Mouse (Mus musculus): ENCODE results near the gene Lrrc40. TPM values are rescaled to one million over a fixed set of nuclear protein-coding genes. Genes with fewer than 3 reads are reported as not detected.

Lrrc40 gene
- 73.9 and 78.5 TPM in 2 replicates for polyA plus RNA-seq (2014; fragmentation: Nextera tagmentation; extraction: Ambion mirVana)

GRCm38 (mm10) chr3:158036329-158036988 is at the start of gene Lrrc40, which contains the start of gene Srsf11:
Gene Lrrc40, plus strand, starts transcription at chr3:158036662.
Gene Srsf11, minus strand, starts transcription at chr3:158036639.
- Histone ChIP-seq H3K27ac (ENCODE audit: low read depth, low read length) (peak within 1 kb of the TSS; percentile 74), H3K4me2 (replicated peaks; ENCODE audit: low read depth, low read length) (peak within 1 kb of the TSS; percentile 33), H3K9me3 (ENCODE audit: control insufficient read depth, low read length) (no peaks in the 10 kb centered on the region), H3K9ac (ENCODE audit: low read depth, low read length) (peak within 1 kb of the TSS; percentile 88), H3K4me3 (ENCODE audit: low read depth, low read length) (peak within 1 kb of the TSS; percentile 89), H3K36me3 (ENCODE audit: control insufficient read depth, insufficient read depth, low read length) (no peaks in the 10 kb centered on the region), H3K27me3 (ENCODE audit: control insufficient read depth, insufficient read depth, low read length) (no peaks in the 10 kb centered on the region), H3K4me1 (replicated peaks; ENCODE audit: control insufficient read depth, insufficient read depth, low read length) (no peaks in the 10 kb centered on the region)
- WGBS: under 1% methylated on average over 55 of the region's 55 CpGs
- peak; percentile 98 for DNase-seq (ENCODE audit: low spot score)
- ATAC-seq (ENCODE audit: low FRiP score): peak; percentile 96

- DNase-seq (ENCODE audit: low spot score) (no peak), ATAC-seq (ENCODE audit: low FRiP score) (no peak)
- no peak overlapping the region for H3K4me3 ChIP-seq (ENCODE audit: low read depth, low read length)
- H3K4me2 ChIP-seq (replicated peaks; ENCODE audit: low read depth, low read length): no peak overlapping the region
- no peak overlapping the region for H3K9ac ChIP-seq (ENCODE audit: low read depth, low read length)
- H3K27me3 ChIP-seq (ENCODE audit: control insufficient read depth, insufficient read depth, low read length): no peaks in the 10 kb centered on the region
- H3K27ac ChIP-seq (ENCODE audit: low read depth, low read length): no peak overlapping the region
- H3K36me3 ChIP-seq (ENCODE audit: control insufficient read depth, insufficient read depth, low read length): no peaks in the 10 kb centered on the region
- H3K4me1 ChIP-seq (replicated peaks; ENCODE audit: control insufficient read depth, insufficient read depth, low read length): no peaks in the 10 kb centered on the region
- no peaks in the 10 kb centered on the region for H3K9me3 ChIP-seq (ENCODE audit: control insufficient read depth, low read length)
Measured at GRCm38 (mm10) chr3:157993322-157993721, 43.1 kb upstream of the Lrrc40 start.

GRCm38 (mm10) chr3:157995726-157996125 is 40.7 kb upstream of the Lrrc40 start:
- Histone ChIP-seq H3K9me3 (ENCODE audit: control insufficient read depth, low read length) (no peaks in the 10 kb centered on the region), H3K9ac (ENCODE audit: low read depth, low read length) (no peak overlapping the region), H3K27me3 (ENCODE audit: control insufficient read depth, insufficient read depth, low read length) (no peaks in the 10 kb centered on the region), H3K4me3 (ENCODE audit: low read depth, low read length) (no peak overlapping the region), H3K36me3 (ENCODE audit: control insufficient read depth, insufficient read depth, low read length) (no peaks in the 10 kb centered on the region), H3K4me2 (replicated peaks; ENCODE audit: low read depth, low read length) (no peak overlapping the region), H3K27ac (ENCODE audit: low read depth, low read length) (no peak overlapping the region), H3K4me1 (replicated peaks; ENCODE audit: control insufficient read depth, insufficient read depth, low read length) (no peaks in the 10 kb centered on the region)
- WGBS: 96% methylated on average over 2 of the region's 2 CpGs
- no peak for DNase-seq (ENCODE audit: low spot score)
- no peak for ATAC-seq (ENCODE audit: low FRiP score)

- no peaks in the 10 kb centered on the region for H3K4me1 ChIP-seq (replicated peaks; ENCODE audit: control insufficient read depth, insufficient read depth, low read length)
- H3K36me3 ChIP-seq (ENCODE audit: control insufficient read depth, insufficient read depth, low read length): no peaks in the 10 kb centered on the region
- ATAC-seq (ENCODE audit: low FRiP score) (no peak), DNase-seq (ENCODE audit: low spot score) (no peak)
- 88% methylated on average over 1 of the region's 1 CpGs for WGBS
- no peak overlapping the region for H3K9ac ChIP-seq (ENCODE audit: low read depth, low read length)
- no peak overlapping the region for H3K4me2 ChIP-seq (replicated peaks; ENCODE audit: low read depth, low read length)
- H3K27ac ChIP-seq (ENCODE audit: low read depth, low read length): no peak overlapping the region
- H3K9me3 ChIP-seq (ENCODE audit: control insufficient read depth, low read length): no peaks in the 10 kb centered on the region
- no peaks in the 10 kb centered on the region for H3K27me3 ChIP-seq (ENCODE audit: control insufficient read depth, insufficient read depth, low read length)
- H3K4me3 ChIP-seq (ENCODE audit: low read depth, low read length): no peak overlapping the region
Measured at GRCm38 (mm10) chr3:157998742-157999369, 37.6 kb upstream of the Lrrc40 start.

GRCm38 (mm10) chr3:158008647-158009046 is 27.8 kb upstream of the Lrrc40 start:
- H3K4me2 ChIP-seq (replicated peaks; ENCODE audit: low read depth, low read length): no peak overlapping the region
- no peaks in the 10 kb centered on the region for H3K27me3 ChIP-seq (ENCODE audit: control insufficient read depth, insufficient read depth, low read length)
- ATAC-seq (ENCODE audit: low FRiP score) (no peak), DNase-seq (ENCODE audit: low spot score) (no peak)
- WGBS: 84% methylated on average over 1 of the region's 1 CpGs
- H3K4me1 ChIP-seq (replicated peaks; ENCODE audit: control insufficient read depth, insufficient read depth, low read length): no peaks in the 10 kb centered on the region
- H3K4me3 ChIP-seq (ENCODE audit: low read depth, low read length): no peak overlapping the region
- no peaks in the 10 kb centered on the region for H3K9me3 ChIP-seq (ENCODE audit: control insufficient read depth, low read length)
- H3K9ac ChIP-seq (ENCODE audit: low read depth, low read length): no peak overlapping the region
- H3K27ac ChIP-seq (ENCODE audit: low read depth, low read length): no peak overlapping the region
- H3K36me3 ChIP-seq (ENCODE audit: control insufficient read depth, insufficient read depth, low read length): peaks cover 6% of the 10 kb centered on the region; the same call in 1 of the 2 replicates

GRCm38 (mm10) chr3:158009762-158010320 is 26.6 kb upstream of the Lrrc40 start:
- H3K36me3 ChIP-seq (ENCODE audit: control insufficient read depth, insufficient read depth, low read length): peaks cover 7% of the 10 kb centered on the region; the same call in 1 of the 2 replicates
- WGBS: 43% methylated on average over 1 of the region's 1 CpGs

GRCm38 (mm10) chr3:158031371-158031925 is 5.0 kb upstream of the Lrrc40 start:
- WGBS: under 1% methylated on average over 57 of the region's 61 CpGs
- H3K27ac ChIP-seq (ENCODE audit: low read depth, low read length): peak overlapping the region; percentile 96
- peak; percentile 93 for ATAC-seq (ENCODE audit: low FRiP score)

More at GRCm38 (mm10) chr3:158009762-158010320, 26.6 kb upstream of the Lrrc40 start:
- Histone ChIP-seq H3K9me3 (ENCODE audit: control insufficient read depth, low read length) (no peaks in the 10 kb centered on the region), H3K4me3 (ENCODE audit: low read depth, low read length) (no peak overlapping the region), H3K27ac (ENCODE audit: low read depth, low read length) (no peak overlapping the region), H3K4me1 (replicated peaks; ENCODE audit: control insufficient read depth, insufficient read depth, low read length) (no peaks in the 10 kb centered on the region), H3K4me2 (replicated peaks; ENCODE audit: low read depth, low read length) (no peak overlapping the region), H3K27me3 (ENCODE audit: control insufficient read depth, insufficient read depth, low read length) (no peaks in the 10 kb centered on the region), H3K9ac (ENCODE audit: low read depth, low read length) (no peak overlapping the region)
- peak; percentile 41; the same call in 1 of the 2 replicates for ATAC-seq (ENCODE audit: low FRiP score)
- DNase-seq (ENCODE audit: low spot score): no peak

GRCm38 (mm10) chr3:158032106-158032505 is 4.4 kb upstream of the Lrrc40 start:
- Histone ChIP-seq H3K36me3 (ENCODE audit: control insufficient read depth, insufficient read depth, low read length) (no peaks in the 10 kb centered on the region), H3K27ac (ENCODE audit: low read depth, low read length) (peak overlapping the region; percentile 96), H3K4me3 (ENCODE audit: low read depth, low read length) (peak overlapping the region; percentile 86), H3K9ac (ENCODE audit: low read depth, low read length) (peak overlapping the region; percentile 95), H3K4me2 (replicated peaks; ENCODE audit: low read depth, low read length) (peak overlapping the region; percentile 69), H3K27me3 (ENCODE audit: control insufficient read depth, insufficient read depth, low read length) (no peaks in the 10 kb centered on the region), H3K9me3 (ENCODE audit: control insufficient read depth, low read length) (no peaks in the 10 kb centered on the region), H3K4me1 (replicated peaks; ENCODE audit: control insufficient read depth, insufficient read depth, low read length) (no peaks in the 10 kb centered on the region)
- DNase-seq (ENCODE audit: low spot score): no peak
- WGBS: 14% methylated on average over 4 of the region's 4 CpGs
- ATAC-seq (ENCODE audit: low FRiP score): 0 out of 2 replicates have a peak, but pooled peaks have one; percentile 6

More at GRCm38 (mm10) chr3:158031371-158031925, 5.0 kb upstream of the Lrrc40 start:
- peak overlapping the region; percentile 69 for H3K4me2 ChIP-seq (replicated peaks; ENCODE audit: low read depth, low read length)
- DNase-seq (ENCODE audit: low spot score): peak; percentile 95
- H3K9me3 ChIP-seq (ENCODE audit: control insufficient read depth, low read length): no peaks in the 10 kb centered on the region
- no peaks in the 10 kb centered on the region for H3K4me1 ChIP-seq (replicated peaks; ENCODE audit: control insufficient read depth, insufficient read depth, low read length)
- no peaks in the 10 kb centered on the region for H3K27me3 ChIP-seq (ENCODE audit: control insufficient read depth, insufficient read depth, low read length)
- 0 out of 2 replicates have a peak, but pooled peaks cover 1% of the 10 kb centered on the region for H3K36me3 ChIP-seq (ENCODE audit: control insufficient read depth, insufficient read depth, low read length)
- H3K4me3 ChIP-seq (ENCODE audit: low read depth, low read length): peak overlapping the region; percentile 86
- H3K9ac ChIP-seq (ENCODE audit: low read depth, low read length): peak overlapping the region; percentile 95
